Mouse (Mus musculus) ovary, postnatal 14 days (tissue): ENCODE data around the gene Spty2d1.
"Not testable (repeated sequence)": the region's sequence is repeated elsewhere in the genome, so short reads cannot be mapped to it uniquely, and the experiment has no call there.

Source experiments
- DNase-seq: peaks from one replicate; pipeline ENCODE4 v3.0.0; 2022; ENCODE audit warnings: low spot score

The Spty2d1 gene

GRCm38 (mm10) chr7:47020956-47021355 lies 12.7 kb upstream of the Spty2d1 start:
- no peak for DNase-seq

GRCm38 (mm10) chr7:47019641-47020040 lies 11.4 kb upstream of the Spty2d1 start:
- DNase-seq: peak; percentile 43

- DNase-seq: no peak
These were observed 8.9 kb upstream of the Spty2d1 start for GRCm38 (mm10) chr7:47017146-47017545.

- no peak for DNase-seq
These were observed 8.4 kb upstream of the Spty2d1 start for GRCm38 (mm10) chr7:47016602-47017001.

GRCm38 (mm10) chr7:47015390-47016065 lies 7.3 kb upstream of the Spty2d1 start:
- DNase-seq: peak; percentile 74

- DNase-seq: peak; percentile 42
These were observed 6.6 kb upstream of the Spty2d1 start for GRCm38 (mm10) chr7:47014564-47015389.

- DNase-seq: no peak
These were observed 5.0 kb upstream of the Spty2d1 start for GRCm38 (mm10) chr7:47013131-47013767.

GRCm38 (mm10) chr7:47007818-47008167 lies 418 bp downstream of the Spty2d1 start:
- no peak for DNase-seq

- no peak for DNase-seq
These were observed 966 bp downstream of the Spty2d1 start for GRCm38 (mm10) chr7:47007109-47007780.

GRCm38 (mm10) chr7:47003411-47004115 lies 4.6 kb downstream of the Spty2d1 start:
- DNase-seq: no peak

GRCm38 (mm10) chr7:47001900-47002275 lies 6.3 kb downstream of the Spty2d1 start:
- no peak for DNase-seq

GRCm38 (mm10) chr7:47001125-47001899 lies 6.9 kb downstream of the Spty2d1 start:
- no peak for DNase-seq

- no peak for DNase-seq
These were observed 7.6 kb downstream of the Spty2d1 start for GRCm38 (mm10) chr7:47000644-47000983.

- no peak for DNase-seq
These were observed 8.1 kb downstream of the Spty2d1 start for GRCm38 (mm10) chr7:46999983-47000643.

GRCm38 (mm10) chr7:46998942-46999341 lies 9.3 kb downstream of the Spty2d1 start:
- DNase-seq: no peak

- DNase-seq: peak; percentile 27
These were observed 10.4 kb downstream of the Spty2d1 start for GRCm38 (mm10) chr7:46997644-46998395.

- no peak for DNase-seq
These were observed 11.2 kb downstream of the Spty2d1 start for GRCm38 (mm10) chr7:46997008-46997407.

- no peak for DNase-seq
These were observed 12.7 kb downstream of the Spty2d1 start for GRCm38 (mm10) chr7:46995558-46995957.

- DNase-seq: no peak
These were observed 15.1 kb downstream of the Spty2d1 start for GRCm38 (mm10) chr7:46993079-46993478.

GRCm38 (mm10) chr7:46989387-46989786 lies 18.8 kb downstream of the Spty2d1 start:
- DNase-seq: not testable (repeated sequence)
